Mouse (Mus musculus) limb, embryonic 15.5 days (tissue): ENCODE measurements around the gene Trmo. TPM values are rescaled to one million over a fixed set of nuclear protein-coding genes. Genes with fewer than 3 reads are reported as not detected.
A peak's percentile ranks its signal among the peaks of the same experiment; 100 is the strongest.

ENCODE experiments used
- ATAC-seq: fragments of 200-750 bp; cut with Nextera tagmentation; 2 replicates; pipeline ENCODE4 v1.8.0; 2017; ENCODE audit warnings: low read depth, moderate TSS enrichment; ENCODE audit not compliant: insufficient number of reproducible peaks, low FRiP score, low TSS enrichment
- H3K27ac ChIP-seq: fragments of 300-500 bp; sonication (generic); 2 replicates; pipeline ENCODE4 v1.5.1; 2015; ENCODE audit warnings: moderate library complexity, mild to moderate bottlenecking, inconsistent platforms
- H3K27me3 ChIP-seq: fragments of 300-500 bp; sonication (generic); 2 replicates; pipeline ENCODE4 v1.6.1; 2015; ENCODE audit warnings: inconsistent platforms
- H3K36me3 ChIP-seq: fragments of 300-500 bp; sonication (generic); 2 replicates; pipeline ENCODE4 v1.6.1; 2015; ENCODE audit warnings: inconsistent platforms
- H3K4me1 ChIP-seq: fragments of 300-500 bp; sonication (generic); 2 replicates; pipeline ENCODE4 v1.6.1; 2015; ENCODE audit warnings: inconsistent platforms
- H3K4me2 ChIP-seq: fragments of 300-500 bp; sonication (generic); 2 replicates; pipeline ENCODE4 v1.6.1; 2015; ENCODE audit warnings: mild to moderate bottlenecking, inconsistent platforms
- H3K4me3 ChIP-seq: fragments of 300-500 bp; sonication (generic); 2 replicates; pipeline ENCODE4 v1.5.1; 2015; ENCODE audit warnings: mild to moderate bottlenecking, inconsistent platforms
- H3K9ac ChIP-seq: fragments of 300-500 bp; sonication (generic); 2 replicates; pipeline ENCODE4 v1.6.1; 2015; ENCODE audit warnings: inconsistent platforms
- H3K9me3 ChIP-seq: fragments of 300-500 bp; sonication (generic); 2 replicates; pipeline ENCODE4 v1.6.1; 2016; ENCODE audit warnings: inconsistent platforms
- WGBS: fragments of 180-500 bp; shearing (Covaris S2); methylation state at CpG from one replicate; pipeline ENCODE4 v1.1.7; 2015; 5-methylcytosine and 5-hydroxymethylcytosine counted together
- polyA plus RNA-seq: library from polyadenylated mRNA; unstranded; fragments of >200 nt; fragmentation: Nextera tagmentation; extraction: Ambion mirVana; gene quantifications from 2 replicates; pipeline ENCODE4 v1.2.1, GENCODE M21; 2015

Trmo gene
- polyA plus RNA-seq, 1 experiment from 2014 or later = 10.2 TPM

GRCm38 (mm10) chr4:46404042-46404795 lies 15.0 kb upstream of the Trmo start:
- Histone ChIP-seq H3K9ac (no peak overlapping the region), H3K4me1 (no peaks in the 10 kb centered on the region), H3K36me3 (no peaks in the 10 kb centered on the region), H3K9me3 (no peaks in the 10 kb centered on the region), H3K4me3 (no peak overlapping the region), H3K4me2 (no peak overlapping the region), H3K27ac (no peak overlapping the region), H3K27me3 (no peaks in the 10 kb centered on the region)
- WGBS = 74% methylated on average over 6 of the region's 6 CpGs
- ATAC-seq = no peak

- H3K9me3 ChIP-seq = no peaks in the 10 kb centered on the region
- no peaks in the 10 kb centered on the region for H3K27me3 ChIP-seq
- no peak for ATAC-seq
- WGBS = 75% methylated on average over 4 of the region's 4 CpGs
- no peaks in the 10 kb centered on the region for H3K36me3 ChIP-seq
- H3K9ac ChIP-seq = no peak overlapping the region
- no peak overlapping the region for H3K27ac ChIP-seq
- H3K4me3 ChIP-seq = no peak overlapping the region
- no peaks in the 10 kb centered on the region for H3K4me1 ChIP-seq
- H3K4me2 ChIP-seq = no peak overlapping the region
These were observed 9.6 kb upstream of the Trmo start for GRCm38 (mm10) chr4:46398839-46399238.

- no peaks in the 10 kb centered on the region for H3K4me1 ChIP-seq
- no peak overlapping the region for H3K27ac ChIP-seq
- ATAC-seq = no peak
- H3K36me3 ChIP-seq = no peaks in the 10 kb centered on the region
- peaks cover 5% of the 10 kb centered on the region; the same call in 1 of the 2 replicates for H3K27me3 ChIP-seq
- no peak overlapping the region for H3K9ac ChIP-seq
- WGBS = 30% methylated on average over 5 of the region's 5 CpGs
- no peak overlapping the region for H3K4me3 ChIP-seq
- no peak overlapping the region for H3K4me2 ChIP-seq
- H3K9me3 ChIP-seq = no peaks in the 10 kb centered on the region
These were observed 6.5 kb upstream of the Trmo start for GRCm38 (mm10) chr4:46395736-46396135.

- Histone ChIP-seq H3K9ac (no peak overlapping the region), H3K4me2 (no peak overlapping the region), H3K9me3 (no peaks in the 10 kb centered on the region), H3K27ac (no peak overlapping the region), H3K4me1 (0 out of 2 replicates have a peak, but pooled peaks cover 3% of the 10 kb centered on the region), H3K36me3 (no peaks in the 10 kb centered on the region), H3K27me3 (peaks cover 5% of the 10 kb centered on the region; the same call in 1 of the 2 replicates), H3K4me3 (no peak overlapping the region)
- WGBS = 72% methylated on average over 2 of the region's 2 CpGs
- no peak for ATAC-seq
These were observed 5.2 kb upstream of the Trmo start for GRCm38 (mm10) chr4:46394388-46394787.

- H3K4me2 ChIP-seq = peak overlapping the region; percentile 59
- peak overlapping the region; percentile 94 for H3K27ac ChIP-seq
- WGBS = 22% methylated on average over 9 of the region's 9 CpGs
- H3K27me3 ChIP-seq = peaks cover 5% of the 10 kb centered on the region; the same call in 1 of the 2 replicates
- ATAC-seq = no peak
- H3K4me1 ChIP-seq = 0 out of 2 replicates have a peak, but pooled peaks cover 3% of the 10 kb centered on the region
- no peaks in the 10 kb centered on the region for H3K9me3 ChIP-seq
- peak overlapping the region; percentile 63 for H3K4me3 ChIP-seq
- H3K9ac ChIP-seq = peak overlapping the region; percentile 75; the same call in 1 of the 2 replicates
- peaks cover 9% of the 10 kb centered on the region for H3K36me3 ChIP-seq
These were observed 1.2 kb upstream of the Trmo start for GRCm38 (mm10) chr4:46390390-46390970.

- H3K27me3 ChIP-seq = peaks cover 5% of the 10 kb centered on the region; the same call in 1 of the 2 replicates
- H3K9me3 ChIP-seq = no peaks in the 10 kb centered on the region
- no peak for ATAC-seq
- WGBS = 2% methylated on average over 24 of the region's 24 CpGs
- H3K27ac ChIP-seq = peak overlapping the region; percentile 94
- peak overlapping the region; percentile 59 for H3K4me2 ChIP-seq
- H3K4me3 ChIP-seq = peak overlapping the region; percentile 63
- peak overlapping the region; percentile 75 for H3K9ac ChIP-seq
- peaks cover 16% of the 10 kb centered on the region for H3K36me3 ChIP-seq
- 0 out of 2 replicates have a peak, but pooled peaks cover 3% of the 10 kb centered on the region for H3K4me1 ChIP-seq
These were observed 540 bp upstream of the Trmo start for GRCm38 (mm10) chr4:46389612-46390341.

GRCm38 (mm10) chr4:46388556-46388955 lies 681 bp downstream of the Trmo start:
- peaks cover 5% of the 10 kb centered on the region; the same call in 1 of the 2 replicates for H3K27me3 ChIP-seq
- peak overlapping the region; percentile 63 for H3K4me3 ChIP-seq
- 0 out of 2 replicates have a peak, but pooled peaks cover 3% of the 10 kb centered on the region for H3K4me1 ChIP-seq
- H3K27ac ChIP-seq = peak overlapping the region; percentile 94
- H3K9me3 ChIP-seq = no peaks in the 10 kb centered on the region
- peak overlapping the region; percentile 59 for H3K4me2 ChIP-seq
- H3K36me3 ChIP-seq = peaks cover 28% of the 10 kb centered on the region
- ATAC-seq = no peak
- 0 out of 2 replicates have a peak overlapping the region, but pooled peaks have one; percentile 75 for H3K9ac ChIP-seq
- WGBS = 17% methylated on average over 5 of the region's 5 CpGs

- Histone ChIP-seq H3K4me1 (peaks cover 11% of the 10 kb centered on the region; the same call in 1 of the 2 replicates), H3K27me3 (0 out of 2 replicates have a peak, but pooled peaks cover under 1% of the 10 kb centered on the region), H3K9ac (no peak overlapping the region), H3K27ac (no peak overlapping the region), H3K4me3 (peak overlapping the region; percentile 38), H3K9me3 (no peaks in the 10 kb centered on the region), H3K4me2 (peak overlapping the region; percentile 63), H3K36me3 (peaks cover 22% of the 10 kb centered on the region)
- WGBS = 17% methylated on average over 22 of the region's 22 CpGs
- ATAC-seq = peak; percentile 57; the same call in 1 of the 2 replicates
These were observed 14.3 kb downstream of the Trmo start for GRCm38 (mm10) chr4:46374869-46375368.

- Histone ChIP-seq H3K9me3 (no peaks in the 10 kb centered on the region), H3K36me3 (peaks cover 18% of the 10 kb centered on the region), H3K9ac (no peak overlapping the region), H3K4me3 (peak overlapping the region; percentile 38), H3K4me2 (peak overlapping the region; percentile 63), H3K4me1 (peaks cover 11% of the 10 kb centered on the region; the same call in 1 of the 2 replicates), H3K27me3 (0 out of 2 replicates have a peak, but pooled peaks cover 5% of the 10 kb centered on the region), H3K27ac (no peak overlapping the region)
- ATAC-seq = no peak
- WGBS = 60% methylated on average over 6 of the region's 6 CpGs
These were observed 14.8 kb downstream of the Trmo start for GRCm38 (mm10) chr4:46374455-46374854.

GRCm38 (mm10) chr4:46371030-46371429 lies 18.2 kb downstream of the Trmo start:
- ATAC-seq = peak; percentile 61; the same call in 1 of the 2 replicates
- Histone ChIP-seq H3K4me1 (peaks cover 11% of the 10 kb centered on the region; the same call in 1 of the 2 replicates), H3K27ac (no peak overlapping the region), H3K9ac (no peak overlapping the region), H3K4me2 (peak overlapping the region; percentile 47), H3K4me3 (peak overlapping the region; percentile 26), H3K36me3 (no peaks in the 10 kb centered on the region), H3K27me3 (peaks cover 26% of the 10 kb centered on the region; the same call in 1 of the 2 replicates), H3K9me3 (no peaks in the 10 kb centered on the region)
- under 1% methylated on average over 19 of the region's 19 CpGs for WGBS

GRCm38 (mm10) chr4:46370406-46370805 lies 18.8 kb downstream of the Trmo start:
- no peak overlapping the region for H3K4me2 ChIP-seq
- H3K27me3 ChIP-seq = peaks cover 28% of the 10 kb centered on the region; the same call in 1 of the 2 replicates

More at GRCm38 (mm10) chr4:46370406-46370805, 18.8 kb downstream of the Trmo start:
- no peaks in the 10 kb centered on the region for H3K36me3 ChIP-seq
- no peaks in the 10 kb centered on the region for H3K9me3 ChIP-seq
- no peak overlapping the region for H3K4me3 ChIP-seq
- H3K4me1 ChIP-seq = peaks cover 11% of the 10 kb centered on the region; the same call in 1 of the 2 replicates
- no peak overlapping the region for H3K27ac ChIP-seq
- H3K9ac ChIP-seq = no peak overlapping the region
- 42% methylated on average over 6 of the region's 6 CpGs for WGBS
- ATAC-seq = no peak
